Comparison of ENCODE assay signal across 13 mouse cellular contexts in genomic region chr9:60968281-60969031, GRCm38 (mm10).
DNase-seq lines count a peak whose midpoint lies in the region; ATAC-seq and TF ChIP-seq lines count a peak whose summit lies in the region.
"Had no signal": no experiment of that assay in that cellular context is flagged by ENCODE, and none has a peak within 500 bp of the region (broad histone marks: within the 10 kb centered on the region; RNA-seq: fewer than 3 reads in every experiment).

No protein-coding gene starts in this region.

- H3K4me2 ChIP-seq in hindbrain, postnatal 0 days (ENCODE audit: low read depth, low read length), result no peak overlapping the region
- H3K4me2 ChIP-seq in hindbrain, embryonic 13.5 days, result no peak overlapping the region
- H3K4me2 ChIP-seq in midbrain, embryonic 16.5 days (ENCODE audit: low read length), result no peak overlapping the region
- H3K4me2 ChIP-seq in midbrain, embryonic 11.5 days, result no peak overlapping the region
- no peak overlapping the region for H3K4me2 ChIP-seq in stomach, postnatal 0 days (replicated peaks; ENCODE audit: low read depth)
- H3K4me2 ChIP-seq: heart, embryonic 13.5 days; limb, embryonic 12.5 days had no signal

- 32% methylated on average over 4 of the region's 4 CpGs for WGBS in hindbrain, postnatal 0 days
- WGBS in hindbrain, embryonic 13.5 days, result 41% methylated on average over 4 of the region's 4 CpGs
- WGBS in midbrain, embryonic 16.5 days, result 45% methylated on average over 4 of the region's 4 CpGs
- 60% methylated on average over 4 of the region's 4 CpGs for WGBS in midbrain, embryonic 11.5 days
- WGBS in stomach, postnatal 0 days, result 44% methylated on average over 4 of the region's 4 CpGs
- 65% methylated on average over 4 of the region's 4 CpGs for WGBS in heart, embryonic 10.5 days

- H3K4me3 ChIP-seq in hindbrain, postnatal 0 days (ENCODE audit: low read length), result no peak overlapping the region
- no peak overlapping the region for H3K4me3 ChIP-seq in hindbrain, embryonic 13.5 days
- no peak overlapping the region for H3K4me3 ChIP-seq in midbrain, embryonic 16.5 days (ENCODE audit: low read depth, low read length)
- H3K4me3 ChIP-seq in midbrain, embryonic 11.5 days (ENCODE audit: low read depth, low read length), result no peak overlapping the region
- no peak overlapping the region for H3K4me3 ChIP-seq in stomach, postnatal 0 days (ENCODE audit: low read depth, low read length)
- no peak overlapping the region for H3K4me3 ChIP-seq in heart, embryonic 10.5 days
- H3K4me3 ChIP-seq: heart, embryonic 13.5 days; limb, embryonic 12.5 days had no signal

- H3K27ac ChIP-seq in hindbrain, postnatal 0 days, result no peak overlapping the region
- H3K27ac ChIP-seq in hindbrain, embryonic 13.5 days, result no peak overlapping the region; the same call in 1 of the 2 replicates
- no peak overlapping the region for H3K27ac ChIP-seq in midbrain, embryonic 16.5 days (ENCODE audit: low read length)
- H3K27ac ChIP-seq in midbrain, embryonic 11.5 days (ENCODE audit: low read depth, low read length), result no peak overlapping the region
- no peak overlapping the region for H3K27ac ChIP-seq in stomach, postnatal 0 days (replicated peaks)
- no peak overlapping the region for H3K27ac ChIP-seq in heart, embryonic 10.5 days
- H3K27ac ChIP-seq: heart, embryonic 13.5 days; limb, embryonic 12.5 days had no signal

- peak; percentile 29 for DNase-seq in CD4-positive, CD25-positive, alpha-beta regulatory T cell, adult 2 months (ENCODE audit: low read depth, low spot score)
- peak; percentile 65 for DNase-seq in hindbrain, postnatal 0 days (ENCODE audit: low spot score)
- no peak for DNase-seq in midbrain, embryonic 11.5 days (ENCODE audit: low spot score, missing footprints)
- DNase-seq in stomach, postnatal 0 days (ENCODE audit: low spot score), result no peak
- no peak for DNase-seq in heart, embryonic 10.5 days (ENCODE audit: low spot score)
- DNase-seq: adrenal gland, postnatal 14 days; layer of hippocampus, adult 9-11 months; lung, postnatal 14 days had no signal

- TF ChIP-seq CTCF in hindbrain, postnatal 0 days (IDR thresholded peaks at IDR 0.05; ENCODE audit: low read depth), result peak; percentile 65
- peak; percentile 64 for TF ChIP-seq CTCF in stomach, postnatal 0 days (IDR thresholded peaks at IDR 0.05; ENCODE audit: low read depth)

- no peaks in the 10 kb centered on the region for H3K9me3 ChIP-seq in hindbrain, postnatal 0 days (ENCODE audit: low read length)
- no peaks in the 10 kb centered on the region for H3K9me3 ChIP-seq in hindbrain, embryonic 13.5 days
- no peaks in the 10 kb centered on the region for H3K9me3 ChIP-seq in midbrain, embryonic 16.5 days (replicated peaks; ENCODE audit: control insufficient read depth, low read length, poor library complexity, severe bottlenecking)
- no peaks in the 10 kb centered on the region for H3K9me3 ChIP-seq in midbrain, embryonic 11.5 days (ENCODE audit: control insufficient read depth, low read length)
- H3K9me3 ChIP-seq in stomach, postnatal 0 days (ENCODE audit: control insufficient read depth, low read length), result no peaks in the 10 kb centered on the region
- no peaks in the 10 kb centered on the region for H3K9me3 ChIP-seq in heart, embryonic 10.5 days
- H3K9me3 ChIP-seq: heart, embryonic 13.5 days; limb, embryonic 12.5 days had no signal

- no peaks in the 10 kb centered on the region for H3K27me3 ChIP-seq in hindbrain, postnatal 0 days (ENCODE audit: insufficient read depth, low read length)
- H3K27me3 ChIP-seq in hindbrain, embryonic 13.5 days, result peaks cover 11% of the 10 kb centered on the region; the same call in 1 of the 2 replicates
- no peaks in the 10 kb centered on the region; the same call in 1 of the 2 replicates for H3K27me3 ChIP-seq in midbrain, embryonic 16.5 days (ENCODE audit: control insufficient read depth, insufficient read depth, low read depth, low read length)
- H3K27me3 ChIP-seq in midbrain, embryonic 11.5 days (ENCODE audit: control insufficient read depth, insufficient read depth, low read length), result no peaks in the 10 kb centered on the region
- no peaks in the 10 kb centered on the region for H3K27me3 ChIP-seq in stomach, postnatal 0 days (ENCODE audit: control insufficient read depth, insufficient read depth, low read length)
- H3K27me3 ChIP-seq in heart, embryonic 10.5 days (ENCODE audit: insufficient read depth, poor library complexity, severe bottlenecking), result peaks cover 19% of the 10 kb centered on the region; the same call in 1 of the 2 replicates

- H3K4me1 ChIP-seq in hindbrain, postnatal 0 days (ENCODE audit: insufficient read depth, low read length), result 0 out of 2 replicates have a peak, but pooled peaks cover 4% of the 10 kb centered on the region
- peaks cover 14% of the 10 kb centered on the region; the same call in 1 of the 2 replicates for H3K4me1 ChIP-seq in hindbrain, embryonic 13.5 days (replicated peaks)
- peaks cover 2% of the 10 kb centered on the region; the same call in 1 of the 2 replicates for H3K4me1 ChIP-seq in midbrain, embryonic 16.5 days (ENCODE audit: control insufficient read depth, insufficient read depth, low read length)
- no peaks in the 10 kb centered on the region for H3K4me1 ChIP-seq in midbrain, embryonic 11.5 days (ENCODE audit: control insufficient read depth, insufficient read depth, low read length)
- H3K4me1 ChIP-seq in stomach, postnatal 0 days (replicated peaks; ENCODE audit: control insufficient read depth, insufficient read depth), result no peaks in the 10 kb centered on the region
- peaks cover 2% of the 10 kb centered on the region; the same call in 1 of the 2 replicates for H3K4me1 ChIP-seq in heart, embryonic 10.5 days
- H3K4me1 ChIP-seq: heart, embryonic 13.5 days; limb, embryonic 12.5 days had no signal

- no peak overlapping the region for H3K9ac ChIP-seq in hindbrain, postnatal 0 days (replicated peaks; ENCODE audit: low read length)
- H3K9ac ChIP-seq in hindbrain, embryonic 13.5 days, result no peak overlapping the region
- 0 out of 2 replicates have a peak overlapping the region, but pooled peaks have one; percentile 30 for H3K9ac ChIP-seq in midbrain, embryonic 16.5 days (ENCODE audit: low read depth, low read length)
- H3K9ac ChIP-seq in midbrain, embryonic 11.5 days (ENCODE audit: low read length), result no peak overlapping the region
- no peak overlapping the region for H3K9ac ChIP-seq in stomach, postnatal 0 days (ENCODE audit: low read length)
- H3K9ac ChIP-seq: heart, embryonic 13.5 days; limb, embryonic 12.5 days had no signal

- ATAC-seq in CD4-positive, CD25-positive, alpha-beta regulatory T cell, adult 4 months, result no peak
- ATAC-seq in hindbrain, postnatal 0 days, result no peak
- no peak for ATAC-seq in hindbrain, embryonic 13.5 days (ENCODE audit: low FRiP score)
- ATAC-seq in midbrain, embryonic 16.5 days, result no peak
- ATAC-seq in midbrain, embryonic 11.5 days (ENCODE audit: low FRiP score), result no peak
- ATAC-seq in stomach, postnatal 0 days (ENCODE audit: low FRiP score, low TSS enrichment), result no peak

- no peaks in the 10 kb centered on the region for H3K36me3 ChIP-seq in hindbrain, postnatal 0 days (ENCODE audit: insufficient read depth, low read length)
- no peaks in the 10 kb centered on the region for H3K36me3 ChIP-seq in hindbrain, embryonic 13.5 days
- H3K36me3 ChIP-seq in midbrain, embryonic 16.5 days (ENCODE audit: control insufficient read depth, insufficient read depth, low read length), result no peaks in the 10 kb centered on the region
- no peaks in the 10 kb centered on the region for H3K36me3 ChIP-seq in midbrain, embryonic 11.5 days (ENCODE audit: control insufficient read depth, insufficient read depth, low read length)
- no peaks in the 10 kb centered on the region for H3K36me3 ChIP-seq in stomach, postnatal 0 days (ENCODE audit: control insufficient read depth, insufficient read depth, low read length)
- H3K36me3 ChIP-seq in heart, embryonic 10.5 days, result no peaks in the 10 kb centered on the region
- H3K36me3 ChIP-seq: heart, embryonic 13.5 days; limb, embryonic 12.5 days had no signal

- no peak for TF ChIP-seq EP300 in stomach, postnatal 0 days (optimal IDR thresholded peaks at IDR 0.05)

Comparison
In these comparisons a context has a peak if more than half of its experiments do, and no peak if none do; other contexts are left out.
1. DNase-seq: peak in CD4-positive, CD25-positive, alpha-beta regulatory T cell, adult 2 months (single experiment) and hindbrain, postnatal 0 days (single experiment); none in midbrain, embryonic 11.5 days (single experiment), stomach, postnatal 0 days (single experiment) and heart, embryonic 10.5 days (single experiment).